ENCODE assay signal across 20 mouse cellular contexts in genomic region chr16:32460518-32460917, GRCm38 (mm10). TPM values are rescaled to one million over a fixed set of nuclear protein-coding genes. Genes with fewer than 3 reads are reported as not detected.
DNase-seq lines count a peak whose midpoint lies in the region; ATAC-seq and TF ChIP-seq lines count a peak whose summit lies in the region.
"Had no signal": no experiment of that assay in that cellular context is flagged by ENCODE, and none has a peak within 500 bp of the region (broad histone marks: within the 10 kb centered on the region; RNA-seq: fewer than 3 reads in every experiment).

No protein-coding gene starts in this region.

- no peak overlapping the region for H3K4me2 ChIP-seq in heart, postnatal 0 days (ENCODE audit: low read depth, low read length)
- H3K4me2 ChIP-seq: forebrain, embryonic 15.5 days; kidney, embryonic 15.5 days; limb, embryonic 15.5 days; midbrain, embryonic 11.5 days had no signal

- in situ Hi-C loops in Patski (cut with MboI; ENCODE audit: low pct_unique_long_range_greater_than_20kb): loop anchor here (25.0 kb wide), 2 partner anchors 198 to 348 kb away; partner anchors contain the start of gene Smco1

- H3K4me1 ChIP-seq in heart, postnatal 0 days (ENCODE audit: control insufficient read depth, insufficient read depth): peaks cover 5% of the 10 kb centered on the region
- H3K4me1 ChIP-seq: forebrain, embryonic 15.5 days; kidney, embryonic 15.5 days had no signal

- CTCF ChIA-PET in Patski (lab: Charles Lee): no interaction called here

- ATAC-seq in heart, postnatal 0 days (ENCODE audit: insufficient read depth, low read depth): no peak
- ATAC-seq in Patski: no peak
- peak; percentile 52; the same call in 1 of the 2 replicates for ATAC-seq in megakaryocyte, adult 5-6 weeks (ENCODE audit: poor library complexity, severe bottlenecking)
- ATAC-seq: forebrain, embryonic 15.5 days had no signal

- H3K4me3 ChIP-seq in heart, postnatal 0 days (ENCODE audit: low read depth, low read length): no peak overlapping the region
- H3K4me3 ChIP-seq: forebrain, embryonic 15.5 days; heart, embryonic 10.5 days; kidney, embryonic 15.5 days; limb, embryonic 15.5 days; myocyte had no signal

- no peak for TF ChIP-seq EP300 in heart, postnatal 0 days (IDR thresholded peaks at IDR 0.05; ENCODE audit: low read depth)

- DNase-seq in heart, postnatal 0 days (ENCODE audit: low spot score): no peak
- DNase-seq in heart, adult 8-10 months (ENCODE audit: low spot score): no peak
- peak; percentile 9 for DNase-seq in lung, postnatal 10 days
- DNase-seq in lung, postnatal 25 days (ENCODE audit: low spot score): no peak
- DNase-seq in Patski (ENCODE audit: low read depth, low spot score): no peak
- DNase-seq in spleen, postnatal 10 days (ENCODE audit: low spot score in 2 of 2): no peak
- DNase-seq in layer of hippocampus, adult 8-10 months (ENCODE audit: low spot score in 2 of 2): no peak
- DNase-seq: cerebellum, adult 8-10 months; thymus, postnatal 4 days had no signal

- no peak overlapping the region for H3K27ac ChIP-seq in heart, postnatal 0 days (ENCODE audit: low read depth)
- H3K27ac ChIP-seq: forebrain, embryonic 15.5 days; heart, embryonic 10.5 days; kidney, embryonic 15.5 days; limb, embryonic 15.5 days had no signal

- H3K27me3 ChIP-seq in heart, postnatal 0 days (ENCODE audit: control insufficient read depth, insufficient read depth, low read length): no peaks in the 10 kb centered on the region
- no peaks in the 10 kb centered on the region for H3K27me3 ChIP-seq in Patski
- H3K27me3 ChIP-seq: forebrain, embryonic 15.5 days; kidney, embryonic 15.5 days; limb, embryonic 15.5 days had no signal

- POLR2A ChIA-PET in Patski (lab: Charles Lee): no interaction called here

- H3K36me3 ChIP-seq in heart, postnatal 0 days (replicated peaks; ENCODE audit: control insufficient read depth, insufficient read depth, low read length): peaks cover 41% of the 10 kb centered on the region

- no peak overlapping the region for H3K9ac ChIP-seq in heart, postnatal 0 days (replicated peaks; ENCODE audit: low read depth, low read length)
- H3K9ac ChIP-seq: forebrain, embryonic 15.5 days; kidney, embryonic 15.5 days; limb, embryonic 15.5 days had no signal

- H3K9me3 ChIP-seq in heart, postnatal 0 days (replicated peaks; ENCODE audit: control insufficient read depth, low read length): no peaks in the 10 kb centered on the region
- H3K9me3 ChIP-seq: forebrain, embryonic 15.5 days; heart, embryonic 10.5 days; kidney, embryonic 15.5 days; limb, embryonic 15.5 days had no signal

- 51% methylated on average over 4 of the region's 4 CpGs for WGBS in heart, postnatal 0 days

- peak; percentile 18; the same call in 1 of the 2 replicates for TF ChIP-seq CTCF in heart, postnatal 0 days (IDR thresholded peaks at IDR 0.05; ENCODE audit: low read depth)
- TF ChIP-seq CTCF in Patski (IDR thresholded peaks at IDR 0.05): peak; percentile 18

RNA-seq across cellular contexts. Expression of gene Slc51a, which starts 27.2 kb away (rescaled TPM):
- total RNA-seq in heart, postnatal 0 days (2014; rRNA removed; ENCODE audit: low replicate concordance): 1.7 and 2.6 TPM in 2 replicates
- polyA plus RNA-seq in heart, postnatal 0 days (2015; fragmentation: Nextera tagmentation; extraction: Ambion mirVana): 1.9 and 3.2 TPM in 2 replicates
- total RNA-seq in heart, adult 8-10 months (2022): under 1 TPM; 0.19 to 0.40 (median 0.25) TPM
- polyA plus RNA-seq in Patski (2021): 0.04 TPM
- not detected in 2 replicates for total RNA-seq in megakaryocyte, adult 5-6 weeks (2015)
- total RNA-seq in megakaryocyte, adult 5-6 weeks (2017): 0.94 TPM in 1 of 2 replicates, not detected in the other
- not detected for total RNA-seq in layer of hippocampus, adult 8-10 months (2022)
- total RNA-seq: gastrocnemius, adult 8-10 months; neutrophil, adult 5-6 weeks had no signal

RNA-seq across cellular contexts. Expression of gene Pcyt1a, which starts 29.8 kb away (rescaled TPM):
- total RNA-seq in heart, postnatal 0 days (2014; rRNA removed; ENCODE audit: low replicate concordance): 50.3 and 54.2 TPM in 2 replicates
- polyA plus RNA-seq in heart, postnatal 0 days (2015; fragmentation: Nextera tagmentation; extraction: Ambion mirVana): 45.3 and 45.4 TPM in 2 replicates
- total RNA-seq in heart, adult 8-10 months (2022): 100 to 1,000 TPM; 118 to 125 (median 123) TPM
- 29.7 TPM for polyA plus RNA-seq in Patski (2021)
- total RNA-seq in megakaryocyte, adult 5-6 weeks (2015): 32.5 and 38.2 TPM in 2 replicates
- 43.9 and 59.9 TPM in 2 replicates for total RNA-seq in megakaryocyte, adult 5-6 weeks (2017)
- total RNA-seq in layer of hippocampus, adult 8-10 months (2022): 10 to 100 TPM; 33.8 to 40.1 (median 35.6) TPM

RNA-seq across cellular contexts. Expression of gene Zdhhc19, which starts 35.5 kb away (rescaled TPM):
- total RNA-seq in heart, postnatal 0 days (2014; rRNA removed; ENCODE audit: low replicate concordance): not detected in 2 replicates
- polyA plus RNA-seq in heart, postnatal 0 days (2015; fragmentation: Nextera tagmentation; extraction: Ambion mirVana): not detected in 2 replicates
- not detected for total RNA-seq in heart, adult 8-10 months (2022)
- polyA plus RNA-seq in Patski (2021): not detected
- total RNA-seq in megakaryocyte, adult 5-6 weeks (2015): 0.33 TPM in 1 of 2 replicates, not detected in the other
- total RNA-seq in megakaryocyte, adult 5-6 weeks (2017): not detected in 2 replicates
- under 1 TPM in 1 of 4 experiments, not detected in 3; 0.27 TPM for total RNA-seq in layer of hippocampus, adult 8-10 months (2022)
- total RNA-seq: gastrocnemius, adult 8-10 months; heart, postnatal 25 days; neutrophil, adult 5-6 weeks had no signal
- polyA plus RNA-seq: forebrain, embryonic 15.5 days; heart, embryonic 10.5 days; kidney, embryonic 15.5 days; limb, embryonic 15.5 days; lung, embryonic 16.5 days; midbrain, embryonic 11.5 days; myocyte had no signal

RNA-seq across cellular contexts. Expression of gene Tctex1d2, which starts 41.0 kb away (rescaled TPM):
- 11.1 and 18.1 TPM in 2 replicates for total RNA-seq in heart, postnatal 0 days (2014; rRNA removed; ENCODE audit: low replicate concordance)
- 26.8 and 30.3 TPM in 2 replicates for polyA plus RNA-seq in heart, postnatal 0 days (2015; fragmentation: Nextera tagmentation; extraction: Ambion mirVana)
- total RNA-seq in heart, adult 8-10 months (2022): 10 to 100 TPM in 1 of 4 experiments, 1 to 10 TPM in 3; 6.2 to 10.5 (median 8.3) TPM
- polyA plus RNA-seq in Patski (2021): 54.5 TPM
- total RNA-seq in megakaryocyte, adult 5-6 weeks (2015): 25.3 and 25.4 TPM in 2 replicates
- 26.2 and 30.9 TPM in 2 replicates for total RNA-seq in megakaryocyte, adult 5-6 weeks (2017)
- total RNA-seq in layer of hippocampus, adult 8-10 months (2022): 10 to 100 TPM; 12.5 to 17.4 (median 16.3) TPM
